Mouse (Mus musculus) lung, postnatal 0 days (tissue): ENCODE data around the gene BC147527.

Source experiments
- CTCF ChIP-seq: IDR thresholded peaks from 2 replicates; pipeline ENCODE4 v1.5.1; 2016; ENCODE audit warnings: antibody characterized with exemption, mild to moderate bottlenecking
- EP300 ChIP-seq: IDR thresholded peaks from 2 replicates; pipeline ENCODE4 v1.6.1; 2016; ENCODE audit warnings: antibody characterized with exemption, mild to moderate bottlenecking, control low read depth

GRCm38 (mm10) chr13:120300853-120301252, 661 bp downstream of the BC147527 start:
- TF ChIP-seq CTCF (no peak), EP300 (no peak)
